Mouse (Mus musculus) kidney, embryonic 16.5 days (tissue): ENCODE measurements around the gene Rpl41. TPM values are rescaled to one million over a fixed set of nuclear protein-coding genes. Genes with fewer than 3 reads are reported as not detected.
A peak's percentile ranks its signal among the peaks of the same experiment; 100 is the strongest.

Experiments used
- ATAC-seq: fragments of 200-750 bp; cut with Nextera tagmentation; 2 replicates; pipeline ENCODE4 v1.8.0; 2017; ENCODE audit warnings: moderate TSS enrichment; ENCODE audit not compliant: low FRiP score, low TSS enrichment
- H3K27ac ChIP-seq: fragments of 300-500 bp; sonication (generic); 2 replicates; pipeline ENCODE4 v1.5.1; 2014; ENCODE audit warnings: low read length
- H3K27me3 ChIP-seq: fragments of 300-500 bp; sonication (generic); 2 replicates; pipeline ENCODE4 v1.6.1; 2014; ENCODE audit warnings: low read length, control low read depth, mixed read lengths; ENCODE audit not compliant: insufficient read depth
- H3K36me3 ChIP-seq: fragments of 300-500 bp; sonication (generic); 2 replicates; pipeline ENCODE4 v1.6.1; 2014; ENCODE audit warnings: low read length, control low read depth, mixed read lengths; ENCODE audit not compliant: insufficient read depth
- H3K4me1 ChIP-seq: fragments of 300-500 bp; sonication (generic); 2 replicates; pipeline ENCODE4 v1.6.1; 2014; ENCODE audit warnings: low read length, control low read depth, mixed read lengths; ENCODE audit not compliant: insufficient read depth
- H3K4me2 ChIP-seq: fragments of 300-500 bp; sonication (generic); replicated peaks from 2 replicates; pipeline ENCODE4 v1.6.1; 2014; ENCODE audit warnings: low read depth, low read length
- H3K4me3 ChIP-seq: fragments of 300-500 bp; sonication (generic); 2 replicates; pipeline ENCODE4 v1.5.1; 2014; ENCODE audit warnings: mild to moderate bottlenecking, low read length
- H3K9ac ChIP-seq: fragments of 300-500 bp; sonication (generic); replicated peaks from 2 replicates; pipeline ENCODE4 v1.6.1; 2014; ENCODE audit warnings: low read length
- H3K9me3 ChIP-seq: fragments of 300-500 bp; sonication (generic); 2 replicates; pipeline ENCODE4 v1.6.1; 2016; ENCODE audit warnings: low read length, control low read depth
- WGBS: fragments of 180-500 bp; shearing (Covaris S2); extraction: QIAGEN DNeasy Blood & Tissue Kit; methylation state at CpG from one replicate; pipeline ENCODE4 v1.1.7; 2014; 5-methylcytosine and 5-hydroxymethylcytosine counted together
- polyA plus RNA-seq: library from polyadenylated mRNA; unstranded; fragments of >200 nt; fragmentation: Nextera tagmentation; extraction: Ambion mirVana; gene quantifications from 2 replicates; pipeline ENCODE4 v1.2.1, GENCODE M21; 2015

Rpl41 gene
- polyA plus RNA-seq, 1 experiment from 2014 or later = 3,659 TPM

DNA sequence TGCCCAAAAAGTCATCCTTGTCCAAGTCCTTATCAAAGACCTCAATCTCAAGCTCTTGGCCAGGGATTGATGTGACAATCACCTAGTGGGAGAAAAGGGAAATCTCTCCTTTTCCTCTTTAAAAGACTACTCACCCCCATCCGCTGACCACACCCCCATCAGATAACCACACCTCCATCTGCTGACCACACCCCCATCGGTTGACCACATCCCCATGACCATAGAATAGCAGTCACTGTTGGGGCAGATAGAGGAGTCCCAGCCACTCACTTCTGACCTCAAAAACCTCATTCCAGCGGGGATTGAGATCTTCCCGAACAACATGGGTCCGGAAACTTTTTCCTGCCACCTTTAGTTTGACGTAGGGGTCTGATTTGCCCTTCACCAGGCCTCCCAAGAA is 32.4 kb downstream of the Rpl41 start:
- peaks cover 3% of the 10 kb centered on the region; the same call in 1 of the 2 replicates for H3K27me3 ChIP-seq
- peaks cover 25% of the 10 kb centered on the region; the same call in 1 of the 2 replicates for H3K36me3 ChIP-seq
- H3K27ac ChIP-seq = no peak overlapping the region
- peaks cover 7% of the 10 kb centered on the region; the same call in 1 of the 2 replicates for H3K4me1 ChIP-seq
- no peak overlapping the region for H3K9ac ChIP-seq
- 0 out of 2 replicates have a peak, but pooled peaks have one; percentile 42 for ATAC-seq
- no peaks in the 10 kb centered on the region for H3K9me3 ChIP-seq
- H3K4me3 ChIP-seq = no peak overlapping the region
- no peak overlapping the region for H3K4me2 ChIP-seq
- 38% methylated on average over 6 of the region's 6 CpGs for WGBS

DNA sequence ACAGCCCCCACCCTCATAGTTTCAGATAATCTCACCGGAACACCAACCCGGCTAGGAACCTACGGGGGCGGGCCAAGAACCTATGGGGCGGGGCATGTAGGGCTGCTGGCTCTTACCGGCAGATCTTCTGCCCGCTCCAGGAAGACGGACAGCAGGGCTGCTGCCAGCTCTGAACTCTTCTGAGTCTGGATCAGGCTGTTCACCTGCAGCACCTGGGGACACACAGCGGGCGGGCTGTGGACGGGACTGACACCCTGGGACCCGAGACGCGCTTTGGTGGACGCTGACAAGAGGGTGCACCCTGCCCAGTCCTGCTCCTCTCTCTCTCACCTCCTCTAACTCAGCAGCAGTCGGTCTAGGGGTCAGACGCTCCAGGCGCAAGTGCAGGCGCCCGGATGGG is 33.1 kb downstream of the Rpl41 start:
- Histone ChIP-seq H3K27me3 (peaks cover 3% of the 10 kb centered on the region; the same call in 1 of the 2 replicates), H3K27ac (no peak overlapping the region), H3K4me3 (peak overlapping the region; percentile 6; the same call in 1 of the 2 replicates), H3K4me2 (peak overlapping the region; percentile 35), H3K36me3 (peaks cover 27% of the 10 kb centered on the region; the same call in 1 of the 2 replicates), H3K9me3 (no peaks in the 10 kb centered on the region), H3K4me1 (peaks cover 7% of the 10 kb centered on the region; the same call in 1 of the 2 replicates), H3K9ac (0 out of 2 replicates have a peak overlapping the region, but pooled peaks have one; percentile 44)
- ATAC-seq = 0 out of 2 replicates have a peak, but pooled peaks have one; percentile 12
- 26% methylated on average over 20 of the region's 20 CpGs for WGBS

DNA sequence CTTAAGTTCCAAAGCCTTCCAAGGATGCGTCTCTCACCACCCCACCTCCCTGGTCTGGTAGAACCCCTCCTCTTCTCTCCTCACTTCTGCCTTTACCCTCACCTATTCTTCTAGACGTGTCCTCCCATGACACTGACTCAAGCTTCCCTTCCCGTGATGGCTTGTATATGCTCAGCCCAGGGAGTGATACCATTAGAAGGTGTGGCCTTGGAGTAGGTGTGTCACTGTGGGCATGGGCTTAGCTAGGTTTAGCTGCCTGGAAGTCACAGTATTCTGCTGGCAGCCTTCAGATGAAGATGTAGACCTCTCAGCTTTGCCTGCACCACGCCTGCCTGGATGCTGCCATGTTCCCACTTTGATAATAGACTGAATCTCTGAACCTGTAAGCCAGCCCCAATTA is 34.1 kb downstream of the Rpl41 start:
- peaks cover 3% of the 10 kb centered on the region; the same call in 1 of the 2 replicates for H3K27me3 ChIP-seq
- no peak overlapping the region for H3K4me3 ChIP-seq
- H3K4me1 ChIP-seq = peaks cover 7% of the 10 kb centered on the region; the same call in 1 of the 2 replicates
- no peaks in the 10 kb centered on the region for H3K9me3 ChIP-seq
- no peak overlapping the region for H3K4me2 ChIP-seq
- peaks cover 22% of the 10 kb centered on the region; the same call in 1 of the 2 replicates for H3K36me3 ChIP-seq
- 84% methylated on average over 4 of the region's 4 CpGs for WGBS
- ATAC-seq = no peak
- no peak overlapping the region for H3K9ac ChIP-seq
- H3K27ac ChIP-seq = no peak overlapping the region

DNA sequence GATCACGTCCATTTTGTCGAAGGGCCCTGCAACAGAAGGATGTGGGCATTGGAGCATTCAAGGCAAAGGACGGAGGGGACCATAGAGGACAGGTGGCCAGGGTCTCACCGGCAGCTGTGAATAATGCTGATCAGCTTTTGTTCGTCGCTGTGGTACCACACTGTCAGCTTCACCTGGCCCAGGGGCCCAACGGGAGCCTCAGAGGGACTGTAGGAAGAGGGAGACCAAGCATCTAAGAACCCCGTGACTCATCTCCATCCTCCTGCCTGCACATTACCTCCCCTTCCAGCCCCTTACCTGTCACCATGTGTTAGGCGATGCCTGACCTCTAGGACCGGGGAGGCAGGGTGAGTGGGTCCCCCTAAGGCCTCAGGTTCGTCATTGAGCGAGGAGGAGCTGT is 37.3 kb downstream of the Rpl41 start:
- WGBS = 87% methylated on average over 12 of the region's 12 CpGs
- Histone ChIP-seq H3K4me2 (no peak overlapping the region), H3K36me3 (peaks cover 11% of the 10 kb centered on the region; the same call in 1 of the 2 replicates), H3K4me1 (peaks cover under 1% of the 10 kb centered on the region; the same call in 1 of the 2 replicates), H3K4me3 (no peak overlapping the region), H3K27ac (no peak overlapping the region), H3K27me3 (no peaks in the 10 kb centered on the region), H3K9ac (no peak overlapping the region), H3K9me3 (no peaks in the 10 kb centered on the region)
- ATAC-seq = no peak

DNA sequence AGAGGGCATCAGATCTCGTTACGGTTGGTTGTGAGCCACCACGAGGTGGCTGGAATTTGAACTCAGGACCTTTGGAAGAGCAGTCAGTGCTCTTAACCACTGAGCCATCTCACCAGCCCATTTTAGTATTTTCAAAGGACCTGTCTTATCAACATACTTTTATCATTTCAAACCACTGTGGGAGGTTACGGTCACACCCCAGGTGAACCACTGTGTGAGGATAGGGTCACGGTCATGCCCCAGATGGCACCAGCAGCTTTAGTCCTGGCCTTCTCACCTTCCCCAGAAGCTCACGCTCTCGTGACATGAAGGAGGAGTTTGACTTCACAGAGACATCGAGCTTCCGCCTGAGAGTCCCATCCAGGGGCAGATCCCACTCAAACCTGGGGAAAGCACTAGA is 37.9 kb downstream of the Rpl41 start:
- H3K4me1 ChIP-seq = no peaks in the 10 kb centered on the region
- H3K9ac ChIP-seq = no peak overlapping the region
- H3K4me3 ChIP-seq = no peak overlapping the region
- no peak overlapping the region for H3K4me2 ChIP-seq
- WGBS = 77% methylated on average over 9 of the region's 9 CpGs
- peaks cover 11% of the 10 kb centered on the region; the same call in 1 of the 2 replicates for H3K36me3 ChIP-seq
- no peaks in the 10 kb centered on the region for H3K9me3 ChIP-seq
- no peak overlapping the region for H3K27ac ChIP-seq
- H3K27me3 ChIP-seq = no peaks in the 10 kb centered on the region
- no peak for ATAC-seq

DNA sequence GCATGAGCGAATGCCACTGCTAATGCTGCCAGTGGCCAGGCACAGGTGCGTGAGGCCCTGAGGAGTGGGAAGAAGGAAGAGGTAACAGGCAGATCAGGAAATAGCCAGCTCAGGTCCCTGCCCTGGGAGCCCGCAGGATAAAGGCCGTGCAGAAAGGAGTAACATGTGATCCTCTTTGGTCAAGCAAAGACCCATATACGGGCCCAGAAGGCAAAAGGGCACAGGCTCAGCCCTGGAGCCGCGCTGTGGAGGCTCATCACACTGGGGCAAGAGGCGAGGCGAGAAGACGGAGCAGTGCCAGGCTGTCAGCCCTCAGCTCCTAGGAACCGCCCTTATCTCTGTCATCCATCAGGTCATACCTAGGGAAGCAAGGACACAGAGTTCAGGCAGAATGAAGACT is 38.8 kb downstream of the Rpl41 start:
- Histone ChIP-seq H3K4me1 (no peaks in the 10 kb centered on the region), H3K9me3 (no peaks in the 10 kb centered on the region), H3K36me3 (peaks cover 11% of the 10 kb centered on the region; the same call in 1 of the 2 replicates), H3K27ac (no peak overlapping the region), H3K4me2 (no peak overlapping the region), H3K9ac (no peak overlapping the region), H3K27me3 (no peaks in the 10 kb centered on the region), H3K4me3 (no peak overlapping the region)
- ATAC-seq = no peak
- 85% methylated on average over 11 of the region's 11 CpGs for WGBS

DNA sequence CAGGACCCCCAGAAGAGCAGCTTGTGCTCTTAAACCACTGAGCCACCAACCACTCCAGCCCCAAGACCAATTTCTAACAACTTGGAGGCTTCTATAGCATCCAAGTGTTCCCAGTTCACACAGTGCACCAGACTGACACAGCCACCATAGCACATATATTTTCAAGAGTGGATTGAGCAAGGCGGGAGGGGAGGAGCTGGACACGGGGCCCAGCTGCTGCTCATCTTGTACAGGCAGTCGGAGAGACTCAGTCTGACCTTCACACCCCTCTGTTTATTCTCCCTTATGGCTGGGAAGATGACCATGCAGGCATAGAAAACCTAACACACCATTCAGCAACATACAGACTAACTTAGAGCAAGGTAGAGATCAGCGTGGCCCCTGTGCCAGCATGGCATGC is 39.3 kb downstream of the Rpl41 start:
- Histone ChIP-seq H3K4me2 (no peak overlapping the region), H3K9ac (no peak overlapping the region), H3K9me3 (no peaks in the 10 kb centered on the region), H3K4me1 (peaks cover 4% of the 10 kb centered on the region; the same call in 1 of the 2 replicates), H3K27me3 (no peaks in the 10 kb centered on the region), H3K4me3 (no peak overlapping the region), H3K27ac (no peak overlapping the region), H3K36me3 (peaks cover 11% of the 10 kb centered on the region; the same call in 1 of the 2 replicates)
- no peak for ATAC-seq
- WGBS = 57% methylated on average over 4 of the region's 4 CpGs

DNA sequence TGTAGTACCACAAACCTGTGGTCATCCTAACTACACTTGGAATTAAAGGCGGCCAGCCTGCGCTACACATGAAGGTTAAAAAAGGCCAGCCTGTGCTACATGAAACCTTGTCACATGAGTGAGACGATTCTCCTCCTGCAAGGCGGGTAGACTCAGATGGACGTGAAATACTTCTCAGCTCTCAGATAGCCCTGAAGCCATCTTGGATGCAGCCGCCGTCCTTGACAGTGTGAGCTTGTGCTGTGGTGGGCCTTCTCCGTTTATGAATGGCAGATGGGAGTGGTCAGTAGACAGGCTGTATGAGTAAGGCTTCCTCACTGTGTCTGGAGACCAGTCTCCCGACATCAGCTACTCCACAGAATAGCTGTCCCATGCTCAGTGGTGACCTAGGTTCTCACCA is 39.9 kb downstream of the Rpl41 start:
- Histone ChIP-seq H3K4me1 (peaks cover 5% of the 10 kb centered on the region; the same call in 1 of the 2 replicates), H3K36me3 (peaks cover 11% of the 10 kb centered on the region; the same call in 1 of the 2 replicates), H3K27ac (no peak overlapping the region), H3K4me2 (no peak overlapping the region), H3K4me3 (no peak overlapping the region), H3K9me3 (no peaks in the 10 kb centered on the region), H3K27me3 (no peaks in the 10 kb centered on the region), H3K9ac (no peak overlapping the region)
- ATAC-seq = no peak
- WGBS = 86% methylated on average over 9 of the region's 9 CpGs

DNA sequence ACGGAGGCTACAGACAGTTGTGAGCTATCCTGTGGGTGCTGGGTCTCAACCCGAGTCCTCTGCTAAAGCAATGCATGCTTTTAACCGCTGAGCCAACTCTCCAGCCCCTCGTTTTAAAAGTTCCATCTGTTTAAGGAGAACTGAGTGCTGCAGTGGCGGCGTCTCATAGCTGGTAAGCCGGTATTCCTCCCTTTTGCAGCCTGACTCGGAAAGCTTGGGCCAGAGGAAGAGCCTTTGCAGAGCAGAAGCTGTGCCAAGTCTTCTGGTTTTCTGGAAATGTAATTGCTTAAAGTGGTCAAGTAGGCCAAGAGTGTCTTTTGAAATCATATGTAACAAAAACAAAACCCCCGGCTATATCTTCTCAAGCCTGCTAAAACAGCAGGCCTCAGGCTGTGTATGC is 40.8 kb downstream of the Rpl41 start:
- ATAC-seq = no peak
- no peak overlapping the region for H3K27ac ChIP-seq
- no peaks in the 10 kb centered on the region for H3K27me3 ChIP-seq
- no peak overlapping the region for H3K4me3 ChIP-seq
- no peak overlapping the region for H3K4me2 ChIP-seq
- H3K9me3 ChIP-seq = no peaks in the 10 kb centered on the region
- H3K36me3 ChIP-seq = peaks cover 11% of the 10 kb centered on the region; the same call in 1 of the 2 replicates
- 66% methylated on average over 9 of the region's 9 CpGs for WGBS
- H3K9ac ChIP-seq = no peak overlapping the region
- peaks cover 7% of the 10 kb centered on the region; the same call in 1 of the 2 replicates for H3K4me1 ChIP-seq

DNA sequence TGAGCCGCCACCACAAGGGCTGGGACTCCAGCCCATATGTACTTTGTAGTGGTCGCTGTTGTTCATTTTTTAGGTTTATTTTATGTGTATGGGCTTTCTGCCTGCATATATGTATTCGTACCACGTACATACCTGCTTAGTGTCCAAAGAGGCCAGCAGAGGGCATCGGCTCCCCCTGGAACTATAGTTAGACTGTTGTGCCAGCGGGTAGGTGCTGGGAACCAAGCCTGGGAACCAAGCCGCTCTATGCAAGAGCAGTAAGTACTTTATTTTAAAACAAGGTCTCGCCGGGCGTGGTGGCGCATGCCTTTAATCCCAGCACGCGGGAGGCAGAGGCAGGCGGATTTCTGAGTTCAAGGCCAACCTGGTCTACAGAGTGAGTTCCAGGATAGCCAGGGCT is 43.1 kb downstream of the Rpl41 start:
- ATAC-seq = no peak
- WGBS = 98% methylated on average over 14 of the region's 14 CpGs
- H3K4me3 ChIP-seq = no peak overlapping the region
- H3K4me2 ChIP-seq = no peak overlapping the region
- peaks cover 7% of the 10 kb centered on the region; the same call in 1 of the 2 replicates for H3K4me1 ChIP-seq
- no peak overlapping the region for H3K27ac ChIP-seq
- no peak overlapping the region for H3K9ac ChIP-seq
- H3K9me3 ChIP-seq = no peaks in the 10 kb centered on the region
- H3K36me3 ChIP-seq = no peaks in the 10 kb centered on the region
- no peaks in the 10 kb centered on the region for H3K27me3 ChIP-seq
